Mouse (Mus musculus) left cerebral cortex, postnatal 36 days (tissue): ENCODE measurements around the gene St7l. TPM values are rescaled to one million over a fixed set of nuclear protein-coding genes. Genes with fewer than 3 reads are reported as not detected.
A peak's percentile ranks its signal among the peaks of the same experiment; 100 is the strongest.

Experiments used
- DNase-seq, 2 experiments: peaks; one replicate each; pipeline ENCODE4 v3.0.0; 2021 to 2022; ENCODE audit warnings: low spot score in 2 of 2, mixed read lengths in 1 of 2
- intact Hi-C: fragments of 180-260 bp; cut with DNase I; formaldehyde crosslinking; loops from one replicate; pipeline ENCODE4 v1.15.1; 2025
- total RNA-seq, 2 experiments: library from RNA; stranded (reverse); gene quantifications; 2 replicates each; pipeline ENCODE4 v1.2.3; 2021

Gene St7l
- total RNA-seq, 2 experiments from 2014 or later: 33.9 to 38.2 TPM

GRCm38 (mm10) chr3:104960026-104961000, 96.5 kb downstream of the St7l start:
- intact Hi-C loops: loop anchor here (10.0 kb wide), 1 partner anchor 246 kb away; no protein-coding TSS in a partner anchor
- DNase-seq: no peak

DNA sequence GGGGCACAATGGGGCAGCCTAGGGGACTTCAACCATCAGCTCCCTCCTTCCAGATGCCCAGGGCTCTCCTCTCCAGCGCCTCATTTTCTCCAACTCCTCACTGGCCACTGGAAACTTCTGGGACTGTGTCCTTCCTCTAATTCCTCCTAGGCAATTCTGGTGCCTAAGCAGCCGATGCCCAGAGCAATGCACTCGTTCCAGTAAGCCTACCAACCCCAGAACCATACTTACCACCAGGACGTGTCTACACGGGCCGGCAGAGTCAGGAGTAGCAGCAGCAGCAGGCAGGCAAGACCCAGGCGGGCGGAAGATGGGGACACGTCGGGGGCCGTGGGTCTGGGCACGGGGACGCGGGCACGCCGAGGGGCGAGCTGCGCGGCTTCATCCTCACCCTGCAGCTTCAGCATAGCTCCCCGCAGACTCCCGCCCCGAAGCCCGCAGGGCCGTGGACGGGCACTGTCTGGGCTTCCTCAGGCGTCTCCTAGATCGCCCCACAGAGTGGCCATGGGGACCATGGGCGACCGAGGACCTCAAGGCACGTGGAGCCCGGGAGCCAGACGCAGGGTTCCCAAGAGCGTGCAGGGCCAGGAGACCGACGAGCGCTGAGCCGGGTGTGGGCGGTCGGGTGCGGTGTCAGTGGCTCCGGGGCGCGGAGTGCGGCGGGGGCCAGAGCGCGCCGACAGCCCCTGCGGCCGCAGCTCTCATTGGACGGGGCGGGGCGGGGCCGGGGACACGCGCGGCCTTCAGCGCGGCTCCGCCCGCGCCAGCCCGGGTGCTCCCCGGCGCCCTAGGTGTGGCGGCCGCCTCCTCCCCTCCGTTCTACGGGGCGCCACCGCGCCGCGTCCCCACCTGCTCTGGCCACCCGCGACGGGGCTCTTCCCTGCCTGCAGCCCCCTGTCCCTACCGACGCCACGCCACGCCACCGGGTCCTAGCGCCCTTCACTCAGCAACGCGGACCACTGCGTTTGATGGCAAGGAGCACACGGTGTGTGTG, 97.6 kb downstream of the St7l start, which contains the start of gene Wnt2b:
Gene Wnt2b, minus strand, starts transcription at position 856 of the 994 bp plus-strand sequence.
- intact Hi-C loops: loop anchor here (10.0 kb wide), 1 partner anchor 247 kb away; no protein-coding TSS in a partner anchor
- DNase-seq: no peak

DNA sequence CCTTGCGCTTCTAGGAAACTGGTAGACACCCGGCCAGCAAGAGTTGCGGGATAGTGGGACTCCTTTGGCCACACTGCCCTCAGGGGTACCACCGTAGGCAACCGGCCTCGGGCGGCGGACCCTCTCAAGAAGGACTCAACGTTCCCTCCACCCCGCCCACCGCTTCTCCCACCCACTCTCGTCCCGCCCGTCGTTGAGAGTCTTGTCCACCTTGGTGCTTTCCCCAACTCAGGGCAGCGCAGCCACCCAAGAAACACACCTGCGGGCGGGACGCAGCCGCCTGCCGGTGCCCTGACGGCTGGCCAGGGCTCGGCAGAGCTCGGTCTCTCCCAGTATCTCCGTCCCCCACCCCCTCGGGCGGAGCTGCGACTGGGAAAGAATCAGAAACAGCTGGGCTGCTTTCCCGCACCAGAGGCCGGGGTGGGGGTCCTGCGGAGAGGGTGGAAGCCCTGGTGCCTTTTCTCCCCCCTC, 98.4 kb downstream of the St7l start:
- DNase-seq: no peak
- intact Hi-C loops: loop anchor here (10.0 kb wide), 1 partner anchor 247 kb away; no protein-coding TSS in a partner anchor

- intact Hi-C loops: loop anchor here (10.0 kb wide), 1 partner anchor 248 kb away; no protein-coding TSS in a partner anchor
- DNase-seq: no peak
These were observed 99.1 kb downstream of the St7l start for GRCm38 (mm10) chr3:104962866-104963265.

DNA sequence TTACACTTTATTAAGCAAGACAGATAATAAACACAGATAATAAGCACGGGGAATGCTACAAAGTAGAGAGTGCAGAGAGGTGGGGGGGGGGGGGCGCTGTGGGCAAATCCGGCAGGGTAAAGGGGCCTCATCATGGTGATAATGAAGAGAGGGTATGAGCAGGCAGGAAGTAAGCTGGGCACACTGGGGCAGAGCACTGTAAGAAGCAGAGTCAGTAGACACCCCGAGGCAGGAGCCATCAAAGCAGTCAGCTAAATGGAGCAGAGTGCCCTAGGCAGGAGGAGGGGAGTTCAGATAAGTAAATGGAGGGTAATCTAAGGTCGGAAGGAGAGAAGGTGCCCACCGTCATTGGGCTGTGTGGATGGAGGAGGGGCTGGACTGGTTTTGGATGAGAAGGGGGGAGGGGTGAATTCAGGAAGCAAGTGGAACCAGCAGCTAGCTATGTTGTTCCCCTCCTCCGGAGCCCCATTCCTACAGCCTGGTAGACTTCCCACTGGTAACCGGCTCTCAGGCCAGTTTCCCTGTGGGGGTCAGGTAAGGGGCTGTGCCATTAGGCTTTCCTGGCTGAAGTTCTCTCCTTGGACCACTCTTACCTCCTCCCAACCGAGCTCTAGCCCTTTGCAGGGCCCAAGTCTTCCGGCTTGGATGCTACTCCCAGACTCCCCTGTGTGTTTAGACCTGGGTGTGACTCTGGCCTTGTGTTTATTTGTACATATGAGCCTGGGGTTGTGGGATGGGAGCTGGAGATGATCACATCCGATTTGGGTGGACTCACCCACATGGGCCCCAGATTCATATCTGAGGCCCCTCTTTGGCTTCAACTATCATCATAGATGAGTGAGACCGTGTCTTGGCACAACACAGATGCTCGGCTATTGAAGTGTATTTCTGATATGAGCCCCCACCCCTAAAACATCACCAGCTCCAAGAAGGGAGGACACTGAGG, 99.8 kb downstream of the St7l start:
- intact Hi-C loops: loop anchor here (10.0 kb wide), 1 partner anchor 249 kb away; no protein-coding TSS in a partner anchor

DNA sequence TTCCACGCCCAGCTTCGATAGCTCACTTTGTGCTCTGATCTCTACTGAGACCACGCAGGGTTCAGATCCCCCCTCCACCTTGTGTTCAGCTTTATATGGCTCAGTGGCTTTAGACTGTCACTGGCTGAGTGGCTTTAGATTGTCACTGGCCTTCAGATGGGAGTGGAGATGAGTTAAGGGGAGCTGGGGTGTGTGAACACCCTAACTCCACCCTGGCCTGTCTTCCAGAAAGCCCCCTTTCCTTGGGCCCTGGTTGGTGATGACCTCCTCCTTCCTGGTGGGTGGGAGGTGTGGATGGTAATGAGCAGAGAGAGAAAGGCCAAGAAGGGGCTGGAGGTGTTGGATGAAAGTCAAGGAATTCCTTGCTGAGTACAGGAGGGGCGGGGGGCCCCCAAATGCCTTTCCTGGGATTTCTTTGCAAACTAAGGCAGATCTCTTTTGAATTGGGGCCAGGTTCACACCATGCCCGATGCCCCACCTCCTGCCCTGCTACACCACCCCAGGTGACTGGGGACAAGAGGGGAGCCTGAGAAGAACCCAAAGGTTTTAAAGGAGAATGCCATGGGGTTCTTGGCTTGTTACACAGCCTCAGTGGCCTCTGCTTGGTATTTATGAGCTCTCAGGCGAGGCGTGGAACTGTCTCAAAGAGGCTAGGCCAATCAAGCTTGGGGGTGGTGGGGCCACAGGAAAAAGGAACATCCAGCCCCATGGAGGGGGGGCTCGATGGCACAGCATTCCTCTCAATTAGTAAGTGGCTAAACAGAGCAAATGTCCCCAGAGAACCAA, 101.5 kb downstream of the St7l start:
- no peak for DNase-seq
- intact Hi-C loops: loop anchor here (10.0 kb wide), 1 partner anchor 250 kb away; no protein-coding TSS in a partner anchor

More for the DNA sequence above, 99.8 kb downstream of the St7l start:
- DNase-seq: no peak

DNA sequence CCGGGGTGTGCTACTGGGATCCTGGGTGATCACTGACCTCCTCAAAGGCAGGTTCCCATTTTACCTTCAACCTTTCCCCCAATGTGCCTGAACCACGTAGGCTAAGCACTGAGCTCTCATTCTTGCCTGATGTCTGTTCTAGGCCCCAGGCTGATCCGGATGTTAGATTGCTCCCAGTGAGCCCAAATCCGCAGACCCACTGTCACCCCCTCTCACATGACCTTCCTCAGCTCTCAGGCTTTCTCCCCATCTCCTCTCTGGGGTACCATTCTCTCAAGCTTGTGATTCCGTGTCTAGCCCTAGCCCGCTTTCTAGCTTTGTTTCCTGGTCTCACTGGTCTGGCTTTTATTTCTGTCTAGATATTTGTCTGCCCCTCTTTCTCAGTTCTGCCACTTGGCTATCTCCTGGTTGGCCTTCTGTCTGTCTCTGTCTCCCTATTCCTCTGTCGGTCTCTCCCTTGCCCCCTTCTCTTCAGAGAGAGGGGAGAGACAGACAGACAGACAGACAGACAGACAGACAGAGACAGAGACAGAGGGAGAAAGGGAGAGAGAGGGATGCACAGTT, 102.3 kb downstream of the St7l start:
- DNase-seq: no peak
- intact Hi-C loops: loop anchor here (10.0 kb wide), 1 partner anchor 251 kb away; no protein-coding TSS in a partner anchor

- peak; percentile 87 to 91 for DNase-seq
- intact Hi-C loops: loop anchor here (10.0 kb wide), 1 partner anchor 253 kb away; no protein-coding TSS in a partner anchor
These were observed 103.9 kb downstream of the St7l start for GRCm38 (mm10) chr3:104967548-104968300.

Other genes with a start within 250 kb of the St7l start
- 10 to 100 TPM; 19.2 to 26.8 TPM for gene Slc16a1, start 225.3 kb upstream of the St7l start, total RNA-seq
- gene Ppm1j, start 82.9 kb upstream of the St7l start, total RNA-seq: 1 to 10 TPM in 1 of 2 experiments, under 1 TPM in 1; 0.54 to 1.2 TPM
- under 1 TPM in 1 of 2 experiments, not detected in 1; 0.07 TPM for gene Fam19a3, start 82.2 kb upstream of the St7l start, total RNA-seq
- 10 to 100 TPM; 24.4 to 29.0 TPM for gene Rhoc, start 75.6 kb upstream of the St7l start, total RNA-seq
- 10 to 100 TPM in 1 of 2 experiments, 1 to 10 TPM in 1; 4.9 to 14.3 TPM for gene Mov10, start 45.4 kb upstream of the St7l start, total RNA-seq
- gene Capza1, start 500 bp downstream of the St7l start, total RNA-seq: 10 to 100 TPM; 31.9 to 47.9 TPM
- gene Wnt2b, start 97.9 kb downstream of the St7l start, total RNA-seq: 1 to 10 TPM; 2.4 TPM
- gene Cttnbp2nl, start 189.1 kb downstream of the St7l start, total RNA-seq: 10 to 100 TPM; 24.3 to 25.4 TPM
- not detected for gene 4930564D02Rik, start 202.8 kb downstream of the St7l start, total RNA-seq